Mouse (Mus musculus) lung, adult 2 months (tissue): ENCODE measurements around the gene Crcp.

Experiments used
- CTCF ChIP-seq: fragments of 200-500 bp; IDR thresholded peaks from 2 replicates; pipeline ENCODE4 v1.5.1; 2011; ENCODE audit warnings: mild to moderate bottlenecking, low read length, control low read depth; ENCODE audit not compliant: insufficient read depth
- POLR2A ChIP-seq: fragments of 200-500 bp; IDR thresholded peaks from 2 replicates; pipeline ENCODE4 v1.6.1; 2011; ENCODE audit warnings: low read depth, mild to moderate bottlenecking, control low read depth, low read length, borderline replicate concordance; ENCODE audit errors: extremely low read depth

DNA sequence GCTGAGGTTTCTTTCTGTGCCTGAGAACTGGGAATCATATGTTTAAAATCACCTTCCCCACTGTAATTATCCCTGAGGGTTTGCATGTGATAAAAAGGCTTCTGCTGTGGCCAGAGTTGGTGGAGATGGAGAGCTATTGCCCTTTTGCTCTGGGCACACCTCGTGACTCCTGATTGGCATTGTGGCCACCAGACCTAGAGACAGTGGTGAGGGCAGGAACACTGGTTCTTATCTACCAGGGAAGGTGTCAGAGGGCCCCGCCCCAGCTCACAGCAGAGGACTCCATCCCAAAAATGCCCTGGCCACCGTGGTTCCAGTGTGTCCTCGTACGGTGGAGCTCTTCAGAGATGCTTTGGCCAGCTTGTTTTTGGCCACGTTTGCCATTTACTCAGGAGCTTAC lies 23.9 kb downstream of the Crcp start:
- TF ChIP-seq CTCF (no peak), POLR2A (no peak)
